Mouse (Mus musculus) midbrain, embryonic 11.5 days (tissue): Measurements from ENCODE around the gene Apoe. TPM values are rescaled to one million over a fixed set of nuclear protein-coding genes. Genes with fewer than 3 reads are reported as not detected.

Experiments used
- ATAC-seq: fragments of 200-750 bp; cut with Nextera tagmentation; 2 replicates; pipeline ENCODE4 v1.8.0; 2017; ENCODE audit warnings: moderate TSS enrichment, moderate library complexity; ENCODE audit not compliant: low FRiP score
- DNase-seq: peaks from one replicate; pipeline ENCODE4 v3.0.0; 2015; ENCODE audit warnings: low spot score; ENCODE audit errors: missing footprints
- H3K27ac ChIP-seq: fragments of 300-500 bp; sonication (generic); 2 replicates; pipeline ENCODE4 v1.5.1; 2014; ENCODE audit warnings: low read depth, low read length
- H3K27me3 ChIP-seq: fragments of 300-500 bp; sonication (generic); 2 replicates; pipeline ENCODE4 v1.6.1; 2014; ENCODE audit warnings: mild to moderate bottlenecking, low read length, moderate library complexity, mixed read lengths; ENCODE audit not compliant: control insufficient read depth, insufficient read depth
- H3K36me3 ChIP-seq: fragments of 300-500 bp; sonication (generic); 2 replicates; pipeline ENCODE4 v1.6.1; 2014; ENCODE audit warnings: mild to moderate bottlenecking, low read length, moderate library complexity, mixed read lengths; ENCODE audit not compliant: control insufficient read depth, insufficient read depth
- H3K4me1 ChIP-seq: fragments of 300-500 bp; sonication (generic); 2 replicates; pipeline ENCODE4 v1.6.1; 2014; ENCODE audit warnings: low read length; ENCODE audit not compliant: control insufficient read depth, insufficient read depth
- H3K4me2 ChIP-seq: fragments of 300-500 bp; sonication (generic); 2 replicates; pipeline ENCODE4 v1.6.1; 2014; ENCODE audit warnings: mild to moderate bottlenecking, moderate library complexity
- H3K4me3 ChIP-seq: fragments of 300-500 bp; sonication (generic); 2 replicates; pipeline ENCODE4 v1.5.1; 2014; ENCODE audit warnings: low read depth, low read length
- H3K9ac ChIP-seq: fragments of 300-500 bp; sonication (generic); 2 replicates; pipeline ENCODE4 v1.6.1; 2014; ENCODE audit warnings: low read length
- H3K9me3 ChIP-seq: fragments of 300-500 bp; sonication (generic); 2 replicates; pipeline ENCODE4 v1.6.1; 2016; ENCODE audit warnings: low read length; ENCODE audit not compliant: control insufficient read depth
- WGBS: fragments of 180-500 bp; shearing (Covaris S2); extraction: QIAGEN DNeasy Blood & Tissue Kit; methylation state at CpG from one replicate; pipeline ENCODE4 v1.1.7; 2014; 5-methylcytosine and 5-hydroxymethylcytosine counted together
- polyA plus RNA-seq: library from polyadenylated mRNA; unstranded; fragments of >200 nt; fragmentation: Nextera tagmentation; extraction: Ambion mirVana; gene quantifications from 2 replicates; pipeline ENCODE4 v1.2.1, GENCODE M21; 2014

The Apoe gene
- polyA plus RNA-seq, 1 experiment from 2014 or later: 180 TPM

GRCm38 (mm10) chr7:19681202-19681694, 17.7 kb downstream of the Apoe start, which contains the start of the genes Gm44805 and Apoc4:
Gene Gm44805 (minus strand): TSS chr7:19681423.
Gene Apoc4 (minus strand): TSS chr7:19681479.
- no peak within 1 kb of the TSS for H3K27ac ChIP-seq
- 66% methylated on average over 8 of the region's 8 CpGs for WGBS
- no peak within 1 kb of the TSS for H3K4me3 ChIP-seq

DNA sequence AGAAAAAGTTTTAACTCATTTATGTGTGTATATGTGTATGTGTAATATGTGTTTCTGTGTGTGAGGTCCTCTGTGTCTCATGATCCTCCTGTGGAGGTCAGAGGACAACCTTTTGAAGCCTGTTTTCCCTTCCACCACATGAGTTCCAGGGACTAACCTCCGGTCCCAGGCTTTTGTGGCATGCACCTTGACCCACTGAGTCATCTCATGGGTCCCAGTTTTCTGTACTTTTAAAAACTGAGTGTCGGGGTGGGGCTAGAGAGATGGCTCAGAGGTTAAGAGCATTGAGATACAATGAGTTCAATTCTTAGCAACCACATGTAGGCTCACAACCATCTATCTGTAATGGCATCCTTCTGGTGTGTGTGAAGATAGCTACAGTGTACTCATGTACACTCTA, 18.3 kb downstream of the Apoe start:
- ATAC-seq: no peak
- H3K9me3 ChIP-seq: no peaks in the 10 kb centered on the region
- H3K27ac ChIP-seq: no peak overlapping the region
- H3K9ac ChIP-seq: no peak overlapping the region
- H3K4me1 ChIP-seq: no peaks in the 10 kb centered on the region
- H3K4me3 ChIP-seq: no peak overlapping the region
- no peak overlapping the region for H3K4me2 ChIP-seq
- no peaks in the 10 kb centered on the region for H3K27me3 ChIP-seq
- 84% methylated on average over 2 of the region's 2 CpGs for WGBS
- no peaks in the 10 kb centered on the region for H3K36me3 ChIP-seq
- peak; percentile 67 for DNase-seq

More at GRCm38 (mm10) chr7:19681202-19681694, 17.7 kb downstream of the Apoe start, which contains the start of the genes Gm44805 and Apoc4:
- H3K27me3 ChIP-seq: no peaks in the 10 kb centered on the region
- no peak within 1 kb of the TSS for H3K4me2 ChIP-seq
- DNase-seq: peak; percentile 64
- H3K4me1 ChIP-seq: no peaks in the 10 kb centered on the region
- H3K9me3 ChIP-seq: no peaks in the 10 kb centered on the region
- ATAC-seq: no peak
- H3K9ac ChIP-seq: 0 out of 2 replicates have a peak within 1 kb of the TSS, but pooled peaks have one; percentile 5
- no peaks in the 10 kb centered on the region for H3K36me3 ChIP-seq

GRCm38 (mm10) chr7:19678901-19679300, 20.1 kb downstream of the Apoe start:
- peak; percentile 59 for DNase-seq

GRCm38 (mm10) chr7:19677872-19678271, 21.1 kb downstream of the Apoe start, which contains the start of gene Apoc2:
Gene Apoc2 (minus strand): TSS chr7:19677941.
- ATAC-seq (no peak), DNase-seq (peak; percentile 21)
- H3K27me3 ChIP-seq: no peaks in the 10 kb centered on the region
- no peaks in the 10 kb centered on the region for H3K36me3 ChIP-seq
- no peak within 1 kb of the TSS for H3K9ac ChIP-seq
- no peaks in the 10 kb centered on the region for H3K9me3 ChIP-seq
- no peak within 1 kb of the TSS for H3K27ac ChIP-seq
- H3K4me2 ChIP-seq: no peak within 1 kb of the TSS
- WGBS: 79% methylated on average over 8 of the region's 8 CpGs
- no peak within 1 kb of the TSS for H3K4me3 ChIP-seq
- H3K4me1 ChIP-seq: no peaks in the 10 kb centered on the region

More at GRCm38 (mm10) chr7:19678901-19679300, 20.1 kb downstream of the Apoe start:
- H3K27me3 ChIP-seq: no peaks in the 10 kb centered on the region
- no peak for ATAC-seq
- 86% methylated on average over 3 of the region's 3 CpGs for WGBS
- no peaks in the 10 kb centered on the region for H3K4me1 ChIP-seq
- H3K4me3 ChIP-seq: no peak overlapping the region
- no peaks in the 10 kb centered on the region for H3K9me3 ChIP-seq
- H3K27ac ChIP-seq: no peak overlapping the region
- no peaks in the 10 kb centered on the region for H3K36me3 ChIP-seq
- no peak overlapping the region for H3K4me2 ChIP-seq
- H3K9ac ChIP-seq: no peak overlapping the region

DNA sequence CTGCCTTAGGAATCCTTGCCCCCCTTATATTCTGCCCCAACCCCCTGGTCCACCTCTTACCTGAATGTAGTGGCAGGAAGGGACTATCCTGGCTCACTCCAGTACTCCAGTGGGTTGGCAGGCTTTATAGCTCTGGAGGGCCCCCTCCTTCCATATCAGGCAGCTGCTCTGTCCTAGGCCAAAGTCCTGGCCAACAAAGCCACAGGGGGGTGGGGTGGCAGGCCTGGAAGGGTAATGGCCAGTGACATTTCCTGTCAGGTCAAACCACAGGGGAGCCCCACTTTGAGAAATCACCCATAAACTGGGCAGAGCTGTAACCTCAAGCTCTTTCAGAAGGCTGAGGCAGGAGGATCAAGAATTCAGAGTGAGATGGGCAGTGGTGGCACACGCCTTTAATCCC, 22.3 kb downstream of the Apoe start:
- Histone ChIP-seq H3K4me2 (no peak overlapping the region), H3K9ac (no peak overlapping the region), H3K36me3 (no peaks in the 10 kb centered on the region), H3K9me3 (no peaks in the 10 kb centered on the region), H3K27ac (no peak overlapping the region), H3K4me3 (no peak overlapping the region), H3K4me1 (no peaks in the 10 kb centered on the region), H3K27me3 (no peaks in the 10 kb centered on the region)
- DNase-seq (peak; percentile 45), ATAC-seq (no peak)
- WGBS: 64% methylated on average over 1 of the region's 1 CpGs

GRCm38 (mm10) chr7:19675824-19676223, 23.2 kb downstream of the Apoe start:
- Histone ChIP-seq H3K9me3 (no peaks in the 10 kb centered on the region), H3K27me3 (no peaks in the 10 kb centered on the region), H3K9ac (no peak overlapping the region), H3K4me2 (no peak overlapping the region), H3K4me1 (no peaks in the 10 kb centered on the region), H3K27ac (no peak overlapping the region), H3K36me3 (no peaks in the 10 kb centered on the region), H3K4me3 (no peak overlapping the region)
- ATAC-seq (no peak), DNase-seq (no peak)
- 85% methylated on average over 10 of the region's 10 CpGs for WGBS

DNA sequence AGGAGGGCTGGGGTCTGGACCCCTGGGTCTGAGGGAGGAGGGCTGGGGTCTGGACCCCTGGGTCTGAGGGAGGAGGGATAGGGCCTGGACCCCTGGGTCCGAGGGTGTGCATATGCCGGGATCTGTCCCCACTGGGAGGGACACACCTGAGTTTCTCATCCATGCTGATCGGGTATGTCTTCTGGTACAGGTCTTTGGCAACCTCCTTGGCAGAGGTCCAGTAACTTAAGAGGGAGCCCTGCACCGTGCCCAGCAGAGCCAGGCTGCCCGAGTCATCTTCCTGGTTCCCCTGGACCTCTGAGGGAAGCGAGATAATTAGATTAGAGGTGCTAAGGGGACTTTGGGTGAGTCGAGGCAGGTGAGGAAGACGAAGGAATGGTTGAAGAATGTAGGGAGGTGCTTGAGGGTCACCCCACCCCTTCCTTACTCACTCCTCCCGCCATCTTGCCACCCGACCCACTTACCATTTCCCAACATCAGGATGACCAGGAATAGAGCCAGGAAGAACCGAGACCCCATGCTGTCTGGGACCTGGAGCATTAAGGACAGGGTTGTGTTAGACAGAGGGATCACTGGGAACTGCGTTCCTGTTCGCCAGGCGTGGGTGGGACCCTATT, 25.8 kb downstream of the Apoe start:
- Histone ChIP-seq H3K4me1 (no peaks in the 10 kb centered on the region), H3K4me2 (no peak overlapping the region), H3K36me3 (no peaks in the 10 kb centered on the region), H3K9ac (no peak overlapping the region), H3K27ac (no peak overlapping the region), H3K27me3 (no peaks in the 10 kb centered on the region), H3K4me3 (no peak overlapping the region), H3K9me3 (no peaks in the 10 kb centered on the region)
- ATAC-seq: no peak
- 69% methylated on average over 14 of the region's 14 CpGs for WGBS
- DNase-seq: no peak

DNA sequence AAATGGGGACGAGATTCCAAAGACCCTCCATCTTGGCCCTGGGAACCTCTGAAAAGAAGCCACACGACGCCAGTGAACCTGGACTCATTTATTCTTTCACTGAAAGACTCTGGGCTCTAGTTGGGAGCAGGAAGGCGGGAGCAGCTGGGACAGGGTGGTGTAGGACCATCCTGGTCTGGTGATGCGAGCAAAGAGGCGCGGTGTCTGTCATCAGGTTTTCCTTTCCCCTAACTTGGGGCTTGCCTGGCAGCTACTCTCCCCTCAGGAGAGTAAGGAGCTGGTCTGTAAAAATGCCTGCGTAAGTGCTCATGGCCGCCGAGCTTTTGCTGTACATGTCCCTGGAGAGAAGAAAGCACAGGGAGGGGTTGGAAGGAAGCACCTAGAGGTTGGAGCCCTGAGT, 27.5 kb downstream of the Apoe start:
- no peak overlapping the region for H3K4me3 ChIP-seq
- ATAC-seq: no peak
- 75% methylated on average over 10 of the region's 10 CpGs for WGBS
- no peaks in the 10 kb centered on the region for H3K9me3 ChIP-seq
- H3K27ac ChIP-seq: no peak overlapping the region
- H3K9ac ChIP-seq: no peak overlapping the region
- H3K27me3 ChIP-seq: no peaks in the 10 kb centered on the region
- H3K4me1 ChIP-seq: no peaks in the 10 kb centered on the region
- H3K36me3 ChIP-seq: no peaks in the 10 kb centered on the region
- H3K4me2 ChIP-seq: no peak overlapping the region
- no peak for DNase-seq

GRCm38 (mm10) chr7:19668947-19669721, 29.9 kb downstream of the Apoe start:
- no peak overlapping the region for H3K27ac ChIP-seq
- peak overlapping the region; percentile 39; the same call in 1 of the 2 replicates for H3K9ac ChIP-seq
- H3K27me3 ChIP-seq: no peaks in the 10 kb centered on the region
- peaks cover 6% of the 10 kb centered on the region for H3K4me1 ChIP-seq
- DNase-seq (peak; percentile 95), ATAC-seq (peak; percentile 66)
- WGBS: 9% methylated on average over 10 of the region's 10 CpGs
- 0 out of 2 replicates have a peak overlapping the region, but pooled peaks have one; percentile 6 for H3K4me2 ChIP-seq
- H3K4me3 ChIP-seq: no peak overlapping the region
- H3K36me3 ChIP-seq: no peaks in the 10 kb centered on the region
- H3K9me3 ChIP-seq: no peaks in the 10 kb centered on the region
